Mouse (Mus musculus) embryonic facial prominence, embryonic 13.5 days (tissue): ENCODE measurements around the gene Map3k4. TPM values are rescaled to one million over a fixed set of nuclear protein-coding genes. Genes with fewer than 3 reads are reported as not detected.
"Not testable (repeated sequence)": the region's sequence is repeated elsewhere in the genome, so short reads cannot be mapped to it uniquely, and the experiment has no call there.

Experiments used
- ATAC-seq: fragments of 200-750 bp; cut with Nextera tagmentation; 2 replicates; pipeline ENCODE4 v1.8.0; 2017; ENCODE audit warnings: low read depth; ENCODE audit not compliant: insufficient number of reproducible peaks, insufficient read depth, low FRiP score, low TSS enrichment
- H3K27ac ChIP-seq: fragments of 300-500 bp; sonication (generic); 2 replicates; pipeline ENCODE4 v1.5.1; 2015; ENCODE audit warnings: moderate library complexity, mild to moderate bottlenecking, inconsistent platforms
- H3K27me3 ChIP-seq: fragments of 300-500 bp; sonication (generic); 2 replicates; pipeline ENCODE4 v1.6.1; 2015; ENCODE audit warnings: mild to moderate bottlenecking, inconsistent platforms
- H3K36me3 ChIP-seq: fragments of 300-500 bp; sonication (generic); 2 replicates; pipeline ENCODE4 v1.6.1; 2015; ENCODE audit warnings: mild to moderate bottlenecking, inconsistent platforms
- H3K4me1 ChIP-seq: fragments of 300-500 bp; sonication (generic); 2 replicates; pipeline ENCODE4 v1.6.1; 2015; ENCODE audit warnings: inconsistent platforms
- H3K4me2 ChIP-seq: fragments of 300-500 bp; sonication (generic); 2 replicates; pipeline ENCODE4 v1.6.1; 2015; ENCODE audit warnings: moderate library complexity, mild to moderate bottlenecking, inconsistent platforms
- H3K4me3 ChIP-seq: fragments of 300-500 bp; sonication (generic); 2 replicates; pipeline ENCODE4 v1.5.1; 2015; ENCODE audit warnings: mild to moderate bottlenecking, inconsistent platforms
- H3K9ac ChIP-seq: fragments of 300-500 bp; sonication (generic); 2 replicates; pipeline ENCODE4 v1.6.1; 2015; ENCODE audit warnings: mild to moderate bottlenecking, inconsistent platforms
- H3K9me3 ChIP-seq: fragments of 300-500 bp; sonication (generic); 2 replicates; pipeline ENCODE4 v1.6.1; 2016; ENCODE audit warnings: inconsistent platforms
- WGBS: fragments of 180-500 bp; shearing (Covaris S2); methylation state at CpG from one replicate; pipeline ENCODE4 v1.1.7; 2015; ENCODE audit warnings: mixed read lengths; 5-methylcytosine and 5-hydroxymethylcytosine counted together
- polyA plus RNA-seq: library from polyadenylated mRNA; unstranded; fragments of >200 nt; fragmentation: Nextera tagmentation; extraction: Ambion mirVana; gene quantifications from 2 replicates; pipeline ENCODE4 v1.2.1, GENCODE M21; 2015

Map3k4 gene
- polyA plus RNA-seq, 1 experiment from 2014 or later: 50.4 TPM

DNA sequence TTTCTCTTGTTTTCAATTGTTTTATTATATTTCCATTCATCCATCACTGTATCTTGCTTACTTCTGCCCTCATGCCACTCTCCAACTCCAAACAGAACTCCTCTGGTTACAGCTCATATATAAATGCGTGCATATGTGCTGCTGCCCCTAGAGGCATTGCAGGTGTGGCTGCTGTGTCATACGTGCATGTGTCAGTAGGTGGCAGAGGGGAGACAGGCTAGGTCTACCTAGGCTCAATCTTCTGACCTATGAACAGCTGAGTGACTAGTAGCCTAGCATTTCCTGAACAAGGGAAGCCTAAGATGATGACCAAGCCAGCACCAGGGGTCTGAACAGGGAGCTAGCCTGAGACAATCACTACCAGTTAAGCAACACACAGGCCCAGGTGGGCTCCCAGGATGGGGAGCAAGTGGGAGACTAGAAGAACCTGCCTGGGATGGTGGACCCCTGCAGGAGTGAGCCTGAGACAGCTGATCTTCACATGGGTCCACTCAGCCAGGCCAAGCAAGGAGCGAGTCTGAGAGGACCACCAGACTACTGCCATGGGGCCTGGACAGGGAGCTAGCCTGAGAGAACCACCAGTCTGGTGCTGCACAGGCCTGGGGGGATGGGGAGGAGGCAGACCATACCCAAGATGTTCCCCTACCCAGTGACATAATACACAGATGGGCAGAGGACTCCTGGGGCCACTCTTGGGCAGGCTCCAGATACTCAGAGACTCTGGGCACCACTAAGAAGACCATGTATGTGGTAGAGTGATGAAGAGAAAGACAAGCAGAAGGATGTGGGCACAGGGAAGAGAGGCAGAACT lies 17.5 kb downstream of the Map3k4 start:
- H3K4me1 ChIP-seq: peaks cover 44% of the 10 kb centered on the region
- ATAC-seq: no peak; the same call in none of the 2 replicates
- WGBS: 41% methylated on average over 3 of the region's 3 CpGs
- H3K36me3 ChIP-seq: no peaks in the 10 kb centered on the region
- no peak overlapping the region for H3K4me2 ChIP-seq
- no peak overlapping the region for H3K4me3 ChIP-seq
- no peak overlapping the region for H3K27ac ChIP-seq
- no peaks in the 10 kb centered on the region for H3K27me3 ChIP-seq
- H3K9me3 ChIP-seq: no peaks in the 10 kb centered on the region
- H3K9ac ChIP-seq: no peak overlapping the region

DNA sequence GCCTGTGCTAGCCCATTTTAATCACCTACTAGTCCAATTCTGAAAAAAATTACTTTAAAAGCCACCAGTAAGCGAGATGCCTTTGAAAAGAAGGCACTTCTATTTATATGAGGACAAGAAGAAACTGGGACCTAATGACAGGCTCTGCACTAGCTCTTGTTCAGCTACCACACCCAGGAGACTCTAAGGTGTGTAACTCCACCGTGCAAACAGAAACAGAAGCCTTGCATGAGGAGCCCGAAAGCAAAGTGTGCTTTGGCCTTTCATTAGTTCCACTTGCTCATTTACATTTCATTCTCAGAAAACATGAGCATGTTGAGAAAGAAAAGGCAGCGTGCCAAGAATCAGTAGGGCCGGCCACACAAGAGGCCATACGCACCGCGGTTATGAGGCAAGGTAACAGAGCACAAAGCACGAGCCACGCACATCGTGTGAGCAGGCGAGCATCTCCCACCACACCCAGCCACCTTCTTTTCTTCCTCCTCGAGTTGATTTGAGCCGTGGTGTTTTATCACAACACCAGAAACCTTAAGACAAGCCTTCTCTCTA lies 18.4 kb downstream of the Map3k4 start:
- no peaks in the 10 kb centered on the region for H3K9me3 ChIP-seq
- WGBS: 67% methylated on average over 14 of the region's 14 CpGs
- no peaks in the 10 kb centered on the region for H3K36me3 ChIP-seq
- ATAC-seq: no peak
- no peaks in the 10 kb centered on the region for H3K27me3 ChIP-seq
- peaks cover 40% of the 10 kb centered on the region for H3K4me1 ChIP-seq
- H3K4me3 ChIP-seq: no peak overlapping the region
- H3K9ac ChIP-seq: no peak overlapping the region
- no peak overlapping the region for H3K27ac ChIP-seq
- H3K4me2 ChIP-seq: no peak overlapping the region

DNA sequence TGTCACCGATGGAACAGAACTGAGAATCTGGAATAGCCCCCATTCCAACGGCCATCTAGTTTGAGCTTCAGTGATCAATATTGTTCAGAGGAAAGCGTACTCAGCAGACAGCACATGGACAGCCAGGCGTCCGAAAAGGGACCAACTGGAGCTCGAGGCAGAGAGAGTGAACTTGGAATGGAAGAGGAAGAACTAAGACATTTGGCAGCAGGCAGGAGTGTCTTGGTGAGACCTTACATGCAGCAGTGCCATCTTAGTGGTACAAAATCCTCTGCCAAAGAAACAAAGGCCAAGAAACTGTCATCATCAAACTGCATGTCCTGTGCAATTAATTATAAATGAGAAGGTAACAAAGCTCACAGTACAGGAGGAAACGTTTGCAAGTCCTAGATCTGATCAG lies 19.2 kb downstream of the Map3k4 start:
- WGBS: 86% methylated on average over 7 of the region's 7 CpGs
- Histone ChIP-seq H3K27ac (no peak overlapping the region), H3K27me3 (no peaks in the 10 kb centered on the region), H3K36me3 (no peaks in the 10 kb centered on the region), H3K4me3 (no peak overlapping the region), H3K4me2 (no peak overlapping the region), H3K9me3 (no peaks in the 10 kb centered on the region), H3K4me1 (peaks cover 41% of the 10 kb centered on the region), H3K9ac (no peak overlapping the region)
- ATAC-seq: no peak

DNA sequence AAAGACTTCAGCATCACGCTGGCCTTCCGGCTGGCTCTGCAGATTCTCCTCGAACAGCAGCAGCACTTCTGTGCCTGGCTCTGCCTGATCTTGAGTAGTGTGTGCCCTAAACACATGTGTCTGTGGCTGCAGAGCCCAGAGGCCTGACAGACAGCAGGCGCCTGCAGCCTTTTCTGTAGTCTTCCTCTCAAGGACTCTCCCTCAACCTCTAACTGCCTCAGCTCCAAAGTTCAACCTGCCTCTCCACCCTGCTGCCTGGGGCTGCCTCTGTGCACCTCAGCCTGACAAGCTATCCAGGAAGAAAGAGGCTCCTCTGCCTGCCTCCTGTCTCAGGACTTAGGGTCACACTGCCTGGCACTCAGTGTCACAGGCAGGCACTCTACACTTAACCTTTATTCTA lies 20.6 kb downstream of the Map3k4 start:
- Histone ChIP-seq H3K4me2 (no peak overlapping the region), H3K27ac (no peak overlapping the region), H3K9me3 (no peaks in the 10 kb centered on the region), H3K36me3 (no peaks in the 10 kb centered on the region), H3K27me3 (no peaks in the 10 kb centered on the region), H3K9ac (no peak overlapping the region), H3K4me3 (no peak overlapping the region), H3K4me1 (peaks cover 47% of the 10 kb centered on the region)
- 75% methylated on average over 4 of the region's 4 CpGs for WGBS
- no peak for ATAC-seq

DNA sequence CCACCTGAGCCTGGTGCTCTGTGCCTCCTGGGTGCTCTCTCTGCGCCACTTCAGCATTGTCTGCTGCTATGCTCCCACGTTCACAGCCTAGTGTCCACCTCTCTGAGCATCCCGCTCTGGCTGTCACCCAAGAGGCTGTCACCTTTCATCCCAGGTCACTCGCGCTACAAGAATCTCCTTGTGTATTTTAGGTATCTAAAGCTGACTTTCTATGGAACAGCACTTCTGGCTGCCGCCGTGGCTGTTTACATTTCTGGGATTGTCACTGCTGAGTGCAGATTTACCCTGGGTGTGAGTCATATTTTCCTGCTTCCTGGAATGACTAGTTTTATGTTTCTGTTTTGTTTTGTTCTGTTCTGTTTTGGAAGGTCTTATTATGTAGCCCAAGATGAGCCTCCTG lies 21.3 kb downstream of the Map3k4 start:
- Histone ChIP-seq H3K27me3 (no peaks in the 10 kb centered on the region), H3K27ac (no peak overlapping the region), H3K4me1 (peaks cover 44% of the 10 kb centered on the region), H3K4me3 (no peak overlapping the region), H3K9ac (no peak overlapping the region), H3K36me3 (no peaks in the 10 kb centered on the region), H3K4me2 (no peak overlapping the region), H3K9me3 (no peaks in the 10 kb centered on the region)
- 84% methylated on average over 7 of the region's 7 CpGs for WGBS
- no peak for ATAC-seq

DNA sequence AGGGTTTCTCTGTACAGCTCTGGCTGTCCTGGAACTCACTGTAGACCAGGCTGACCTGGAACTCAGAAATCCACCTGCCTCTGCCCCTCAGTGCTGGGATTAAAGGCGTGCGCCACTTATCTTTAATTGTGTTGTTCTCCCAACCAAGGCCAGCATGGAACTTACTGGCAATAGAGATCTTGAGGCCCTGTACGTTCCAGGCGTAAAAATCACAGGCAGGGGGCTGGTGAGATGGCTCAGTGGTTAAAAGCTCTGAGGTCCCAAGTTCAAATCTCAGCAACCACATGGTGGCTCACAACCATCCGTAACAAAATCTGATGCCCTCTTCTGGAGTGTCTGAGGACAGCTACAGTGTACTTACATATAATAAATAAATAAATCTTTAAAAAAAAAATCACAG lies 22.7 kb downstream of the Map3k4 start:
- H3K4me3 ChIP-seq, H3K4me2 ChIP-seq, H3K36me3 ChIP-seq, H3K27me3 ChIP-seq, H3K9me3 ChIP-seq, H3K27ac ChIP-seq, ATAC-seq, H3K9ac ChIP-seq: not testable (repeated sequence)
- H3K4me1 ChIP-seq: peaks cover 39% of the 10 kb centered on the region
- WGBS: 95% methylated on average over 5 of the region's 5 CpGs

DNA sequence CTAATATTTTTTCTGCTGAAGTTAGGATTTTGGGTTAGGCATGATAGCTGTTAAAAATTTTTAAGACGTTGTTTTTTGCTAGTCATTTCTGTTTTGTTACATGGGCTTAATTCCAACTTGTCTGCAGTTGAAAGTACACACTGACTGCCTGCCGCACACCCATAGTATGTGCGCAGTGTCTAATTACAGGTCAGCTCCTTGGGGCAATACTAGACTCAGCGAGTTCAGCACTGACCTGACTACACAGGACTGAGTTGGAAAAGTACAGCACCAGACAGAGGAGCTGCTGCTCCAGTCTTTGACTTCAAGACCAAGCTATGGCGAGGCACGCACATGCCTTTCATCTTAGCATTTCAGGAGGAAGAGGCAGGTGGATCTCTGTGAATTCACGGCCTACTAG lies 24.2 kb downstream of the Map3k4 start:
- WGBS: 72% methylated on average over 7 of the region's 7 CpGs
- Histone ChIP-seq H3K36me3 (no peaks in the 10 kb centered on the region), H3K27me3 (no peaks in the 10 kb centered on the region), H3K27ac (no peak overlapping the region), H3K9ac (no peak overlapping the region), H3K4me3 (no peak overlapping the region), H3K4me2 (no peak overlapping the region), H3K9me3 (no peaks in the 10 kb centered on the region), H3K4me1 (peaks cover 36% of the 10 kb centered on the region)
- ATAC-seq: no peak

DNA sequence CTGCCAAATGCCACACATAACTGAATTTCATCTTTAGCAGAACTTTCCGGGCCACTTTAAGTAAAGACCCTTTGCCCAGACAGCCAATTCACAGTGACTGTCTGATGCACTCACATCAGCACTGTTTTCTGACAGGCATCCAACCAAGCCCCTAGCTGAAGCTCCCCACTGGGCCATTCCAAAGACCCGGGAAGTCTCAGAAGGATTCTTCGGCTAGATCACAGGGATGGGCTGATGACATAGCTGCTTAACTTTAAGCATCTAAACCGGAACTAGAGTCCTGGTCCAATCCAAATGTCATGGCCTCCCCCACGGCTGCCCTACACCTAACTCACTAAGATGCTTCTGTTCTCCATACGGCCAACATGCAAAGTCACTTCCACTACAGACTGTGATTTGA lies 25.0 kb downstream of the Map3k4 start:
- Histone ChIP-seq H3K27me3 (no peaks in the 10 kb centered on the region), H3K4me3 (no peak overlapping the region), H3K4me2 (no peak overlapping the region), H3K4me1 (peaks cover 36% of the 10 kb centered on the region), H3K9ac (no peak overlapping the region), H3K27ac (no peak overlapping the region), H3K9me3 (no peaks in the 10 kb centered on the region), H3K36me3 (no peaks in the 10 kb centered on the region)
- ATAC-seq: no peak
- WGBS: 68% methylated on average over 6 of the region's 6 CpGs

DNA sequence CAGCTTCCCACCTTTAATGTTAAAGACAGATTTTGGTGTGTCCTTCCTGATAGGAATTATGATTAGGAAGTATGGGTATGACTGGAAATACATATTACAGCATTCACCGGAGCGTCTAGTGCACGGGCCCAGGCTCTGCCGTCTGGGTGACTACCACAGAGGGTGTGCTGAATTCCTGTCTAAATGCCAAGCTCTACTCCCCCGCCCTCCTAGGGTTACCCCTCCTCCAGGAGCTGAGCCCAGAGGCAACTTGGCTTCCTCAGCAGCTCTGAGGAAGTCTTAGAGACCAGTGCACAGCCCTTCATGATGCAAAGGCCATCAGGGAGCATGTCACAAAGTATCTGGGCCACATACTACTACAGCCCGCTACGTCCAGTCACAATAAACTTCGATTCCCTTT lies 25.7 kb downstream of the Map3k4 start:
- no peaks in the 10 kb centered on the region for H3K27me3 ChIP-seq
- H3K36me3 ChIP-seq: 0 out of 2 replicates have a peak, but pooled peaks cover 4% of the 10 kb centered on the region
- no peak for ATAC-seq
- H3K9me3 ChIP-seq: no peaks in the 10 kb centered on the region
- no peak overlapping the region for H3K4me2 ChIP-seq
- H3K4me3 ChIP-seq: no peak overlapping the region
- H3K9ac ChIP-seq: no peak overlapping the region
- WGBS: 73% methylated on average over 8 of the region's 8 CpGs
- H3K4me1 ChIP-seq: peaks cover 36% of the 10 kb centered on the region
- H3K27ac ChIP-seq: no peak overlapping the region

DNA sequence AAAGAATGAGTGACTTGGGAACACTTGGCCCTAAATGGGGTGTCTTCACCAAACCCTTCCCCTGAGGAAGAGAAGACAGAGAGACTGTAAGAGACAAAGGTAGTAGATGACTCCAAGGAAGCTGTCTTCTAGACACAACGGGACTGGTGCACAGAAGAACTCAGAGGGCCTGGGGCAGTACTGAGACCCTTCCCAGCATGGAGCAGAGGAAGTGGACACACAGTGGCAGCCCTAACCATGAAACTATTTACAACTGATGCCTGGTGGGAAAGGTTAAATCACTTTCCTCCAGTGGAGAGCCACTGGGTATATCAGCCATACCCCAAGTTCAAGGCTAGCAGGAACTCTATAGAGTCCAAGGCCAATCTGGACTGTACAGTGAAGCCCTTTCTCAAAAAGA lies 26.2 kb downstream of the Map3k4 start:
- Histone ChIP-seq H3K36me3 (0 out of 2 replicates have a peak, but pooled peaks cover 4% of the 10 kb centered on the region), H3K27me3 (no peaks in the 10 kb centered on the region), H3K9me3 (no peaks in the 10 kb centered on the region), H3K4me2 (no peak overlapping the region), H3K4me3 (no peak overlapping the region), H3K27ac (no peak overlapping the region), H3K9ac (no peak overlapping the region), H3K4me1 (peaks cover 36% of the 10 kb centered on the region)
- 77% methylated on average over 1 of the region's 1 CpGs for WGBS
- no peak for ATAC-seq

DNA sequence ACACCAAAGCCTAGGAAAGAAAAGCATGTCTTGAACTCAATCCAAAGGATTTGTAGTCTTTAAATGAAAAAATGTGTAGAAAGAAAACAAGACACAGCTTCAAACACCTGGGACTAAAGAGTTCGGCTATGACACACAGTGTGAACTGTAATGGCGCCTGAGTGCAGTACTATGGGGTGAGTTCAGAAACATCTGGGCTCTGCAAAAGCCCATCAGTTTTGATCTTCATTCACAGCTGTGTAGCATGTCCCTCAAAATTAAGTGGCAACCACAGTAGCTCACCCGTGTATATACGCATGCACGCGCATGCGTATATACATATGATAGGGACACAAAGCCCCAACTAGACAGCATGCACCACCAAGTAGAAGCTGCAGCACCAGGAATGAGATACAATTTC lies 27.4 kb downstream of the Map3k4 start:
- no peaks in the 10 kb centered on the region for H3K27me3 ChIP-seq
- H3K4me3 ChIP-seq: no peak overlapping the region
- H3K4me2 ChIP-seq: no peak overlapping the region
- H3K9me3 ChIP-seq: no peaks in the 10 kb centered on the region
- ATAC-seq: 0 out of 2 replicates have a peak, but pooled peaks have one; percentile 64
- peak overlapping the region; percentile 22 for H3K27ac ChIP-seq
- peaks cover 33% of the 10 kb centered on the region for H3K4me1 ChIP-seq
- WGBS: 71% methylated on average over 7 of the region's 7 CpGs
- 0 out of 2 replicates have a peak, but pooled peaks cover 4% of the 10 kb centered on the region for H3K36me3 ChIP-seq
- no peak overlapping the region for H3K9ac ChIP-seq

DNA sequence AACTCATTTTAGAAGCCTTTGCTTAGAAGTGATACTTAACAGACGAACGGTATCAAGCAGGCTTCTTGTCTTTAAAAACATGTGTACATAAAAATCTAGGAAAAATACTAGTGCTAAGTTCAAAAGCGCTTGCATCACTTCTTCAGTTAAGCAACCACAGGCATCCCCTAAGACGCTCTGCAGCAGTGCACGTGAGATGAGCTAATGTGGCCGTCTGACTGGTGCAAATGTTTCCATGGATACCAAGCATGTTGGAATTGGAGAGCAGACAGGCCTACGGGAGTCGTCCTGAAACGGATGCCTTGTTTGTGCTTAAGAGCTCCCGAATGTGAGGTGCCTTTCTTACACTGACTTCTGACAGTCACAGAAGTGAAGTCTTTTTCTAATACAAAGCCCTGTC lies 27.9 kb downstream of the Map3k4 start:
- Histone ChIP-seq H3K9me3 (no peaks in the 10 kb centered on the region), H3K27ac (peak overlapping the region; percentile 22; the same call in 1 of the 2 replicates), H3K4me1 (peaks cover 33% of the 10 kb centered on the region), H3K36me3 (0 out of 2 replicates have a peak, but pooled peaks cover 4% of the 10 kb centered on the region), H3K4me3 (no peak overlapping the region), H3K9ac (no peak overlapping the region), H3K27me3 (no peaks in the 10 kb centered on the region), H3K4me2 (no peak overlapping the region)
- ATAC-seq: 0 out of 2 replicates have a peak, but pooled peaks have one; percentile 43
- WGBS: 21% methylated on average over 10 of the region's 10 CpGs
